Mouse (Mus musculus): ENCODE measurements around the gene Ndufb10.
"Not testable (repeated sequence)": the region's sequence is repeated elsewhere in the genome, so short reads cannot be mapped to it uniquely, and the experiment has no call there.

Ndufb10 gene

GRCm38 (mm10) chr17:24734513-24734912 is 10.2 kb upstream of the Ndufb10 start:
- no peak for DNase-seq (ENCODE audit: low spot score)

GRCm38 (mm10) chr17:24733434-24734050 is 9.3 kb upstream of the Ndufb10 start:
- DNase-seq (ENCODE audit: low spot score), result no peak

DNA sequence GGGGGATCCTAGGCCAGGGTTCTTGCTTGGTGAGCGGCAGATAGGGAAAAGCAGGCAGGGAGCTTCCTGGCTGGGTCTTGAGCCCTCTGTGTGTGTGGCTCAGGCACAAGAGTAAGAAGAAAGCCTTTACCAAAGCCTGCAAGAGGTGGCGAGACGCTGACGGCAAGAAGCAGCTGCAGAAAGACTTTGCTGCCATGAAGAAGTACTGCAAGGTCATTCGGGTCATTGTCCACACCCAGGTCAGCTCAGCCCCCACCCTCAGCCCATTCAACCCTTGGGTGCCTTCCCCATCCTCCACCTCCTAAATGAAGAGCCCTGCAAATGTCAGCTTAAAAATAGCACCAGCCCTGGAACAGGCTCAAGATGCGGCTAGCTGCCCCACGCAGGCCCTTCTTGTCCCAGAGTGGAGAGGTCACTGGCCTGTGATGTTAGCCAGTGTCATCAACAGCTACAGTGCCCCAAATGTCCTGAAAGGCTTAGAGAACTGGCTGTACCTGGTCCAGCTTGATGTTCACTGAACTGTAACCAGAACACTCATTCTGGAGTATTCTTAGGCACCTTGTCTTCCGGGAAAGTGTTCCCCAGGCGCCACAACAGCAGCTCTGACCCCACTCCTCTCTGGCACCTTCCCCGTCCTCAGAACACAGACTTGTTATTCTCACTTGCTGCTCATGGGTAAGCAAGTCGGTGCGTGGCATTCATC is 8.1 kb upstream of the Ndufb10 start:
- no peak for DNase-seq (ENCODE audit: low spot score)

GRCm38 (mm10) chr17:24730787-24731186 is 6.5 kb upstream of the Ndufb10 start:
- DNase-seq (ENCODE audit: low spot score), result no peak

- no peak for DNase-seq (ENCODE audit: low spot score)
Observed at GRCm38 (mm10) chr17:24729067-24729466, 4.8 kb upstream of the Ndufb10 start.

DNA sequence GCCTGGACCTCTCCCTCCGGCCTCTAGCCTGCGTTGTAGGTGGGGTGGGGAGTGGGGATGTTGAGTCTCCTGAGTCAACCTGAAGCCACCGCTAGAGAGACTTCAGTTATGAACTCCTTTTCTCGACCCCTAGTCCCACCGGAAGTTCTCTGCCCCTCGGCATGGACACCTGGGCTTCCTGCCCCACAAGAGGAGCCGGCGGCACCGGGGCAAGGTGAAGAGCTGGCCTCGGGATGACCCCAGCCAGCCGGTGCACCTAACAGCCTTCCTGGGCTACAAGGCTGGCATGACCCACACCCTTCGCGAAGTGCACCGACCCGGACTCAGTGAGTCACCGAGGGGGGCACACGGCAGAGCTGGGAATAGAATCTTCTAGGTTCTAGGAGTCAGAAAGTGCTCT is 3.9 kb upstream of the Ndufb10 start:
- no peak for DNase-seq (ENCODE audit: low spot score)

DNA sequence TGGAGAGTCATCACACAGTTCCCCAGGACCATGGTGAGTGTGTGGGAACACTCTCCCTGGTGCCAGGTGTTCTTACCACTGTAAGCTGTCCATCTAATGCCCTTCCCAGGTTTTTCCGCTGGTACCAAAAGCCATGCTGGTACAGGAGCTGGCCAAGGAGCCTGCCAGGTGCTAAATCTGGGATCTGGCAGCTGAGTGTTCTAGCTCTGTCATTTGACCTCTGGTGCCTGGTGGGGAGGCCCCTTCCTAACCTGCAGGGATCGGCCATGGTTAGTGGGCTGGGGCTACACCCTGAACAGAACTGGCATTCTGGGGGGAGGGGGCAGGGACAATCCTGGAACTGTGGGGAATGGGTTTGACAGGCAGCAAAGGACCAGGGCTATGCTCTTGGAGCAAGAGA is 3.3 kb upstream of the Ndufb10 start, which contains the start of gene Rpl3l:
Rpl3l (plus strand) TSS at position 203 of the 400 bp plus-strand sequence.
- no peak for DNase-seq (ENCODE audit: low spot score)

DNA sequence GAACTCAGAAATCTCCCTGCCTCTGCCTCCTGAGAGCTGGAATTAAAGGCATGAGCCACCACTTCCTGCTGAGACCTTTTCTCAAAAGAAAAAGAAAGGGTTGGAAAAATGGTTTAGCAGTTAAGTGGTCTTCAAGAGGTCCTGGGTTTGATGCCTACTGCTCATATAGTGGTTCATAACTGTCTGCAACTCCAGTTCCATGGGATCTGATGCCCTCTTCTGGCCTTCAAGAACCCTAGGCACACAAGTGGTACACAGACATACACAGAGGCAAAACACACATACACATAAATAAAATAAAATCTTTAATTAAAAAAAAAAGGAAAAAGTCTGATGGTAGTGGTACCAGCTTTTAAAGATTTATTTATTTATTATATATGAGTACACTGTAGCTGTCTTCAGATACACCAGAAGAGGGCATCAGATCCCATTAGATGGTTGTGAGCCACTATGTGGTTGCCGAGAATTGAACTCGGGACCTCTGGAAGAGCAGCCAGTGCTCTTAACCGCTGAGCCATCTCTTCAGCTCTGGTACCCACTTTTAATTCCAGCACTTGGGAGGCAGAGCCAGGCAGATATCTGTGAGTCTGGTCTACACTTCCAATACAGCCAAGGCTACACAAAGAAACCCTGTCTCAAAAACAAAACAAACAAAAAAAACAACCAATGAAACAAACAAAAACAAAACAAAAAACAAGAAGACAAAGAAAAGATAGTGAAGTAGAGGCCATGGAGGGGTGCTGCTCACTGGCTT is 1.5 kb upstream of the Ndufb10 start:
- DNase-seq (ENCODE audit: low spot score), result no peak

DNA sequence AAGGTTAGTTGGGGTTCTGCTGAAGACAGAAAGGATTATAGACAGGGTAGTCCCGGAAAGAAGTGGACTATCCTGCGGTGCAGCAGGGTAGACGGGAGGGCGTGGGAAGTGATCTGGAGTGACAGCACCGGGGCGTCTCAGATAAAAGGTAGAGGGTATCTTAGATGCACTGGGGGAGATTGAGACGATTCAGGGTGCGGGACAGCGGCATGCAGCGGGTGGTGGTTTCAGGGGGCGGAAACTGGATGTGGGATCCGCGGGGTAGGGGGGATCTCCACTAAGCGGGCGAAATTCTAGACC is 447 bp downstream of the Ndufb10 start:
- DNase-seq (ENCODE audit: low spot score), result no peak

DNA sequence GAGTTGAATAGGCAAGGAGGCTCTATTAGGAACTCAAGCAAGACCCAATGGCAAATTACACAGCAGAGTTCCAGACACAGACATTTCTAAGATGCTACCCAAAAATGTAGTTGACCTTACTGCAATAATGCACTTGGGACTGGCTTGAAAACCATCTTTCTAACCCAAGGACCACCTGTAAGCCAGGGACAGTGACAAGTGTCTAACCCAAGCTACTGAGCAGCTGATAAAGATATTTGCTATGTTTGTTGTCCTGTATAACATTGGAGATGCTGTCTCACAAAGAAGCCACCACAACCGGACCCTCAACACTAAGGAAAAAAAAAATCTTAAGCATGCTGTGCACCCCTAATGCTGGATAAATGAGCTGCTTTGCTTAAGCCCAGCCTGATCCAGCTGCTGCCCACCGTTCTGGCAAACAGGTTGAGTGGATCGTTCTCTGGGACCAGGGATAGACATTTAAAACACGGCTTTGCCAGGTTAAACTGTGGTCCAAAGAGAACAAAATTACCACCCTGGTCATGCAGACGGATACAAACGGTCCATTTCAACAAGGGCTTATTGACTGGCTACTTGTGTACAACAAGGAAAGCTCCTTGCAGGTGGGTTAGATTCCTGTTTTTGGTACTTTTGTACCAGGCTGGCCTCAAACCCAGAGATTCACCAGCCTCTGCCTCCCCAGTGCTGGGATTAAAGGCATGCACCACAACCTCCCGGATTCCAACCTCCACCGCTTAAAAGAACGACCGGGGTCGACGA is 977 bp downstream of the Ndufb10 start:
- no peak for DNase-seq (ENCODE audit: low spot score)

GRCm38 (mm10) chr17:24722220-24722924 is 1.9 kb downstream of the Ndufb10 start:
- no peak for DNase-seq (ENCODE audit: low spot score)

DNA sequence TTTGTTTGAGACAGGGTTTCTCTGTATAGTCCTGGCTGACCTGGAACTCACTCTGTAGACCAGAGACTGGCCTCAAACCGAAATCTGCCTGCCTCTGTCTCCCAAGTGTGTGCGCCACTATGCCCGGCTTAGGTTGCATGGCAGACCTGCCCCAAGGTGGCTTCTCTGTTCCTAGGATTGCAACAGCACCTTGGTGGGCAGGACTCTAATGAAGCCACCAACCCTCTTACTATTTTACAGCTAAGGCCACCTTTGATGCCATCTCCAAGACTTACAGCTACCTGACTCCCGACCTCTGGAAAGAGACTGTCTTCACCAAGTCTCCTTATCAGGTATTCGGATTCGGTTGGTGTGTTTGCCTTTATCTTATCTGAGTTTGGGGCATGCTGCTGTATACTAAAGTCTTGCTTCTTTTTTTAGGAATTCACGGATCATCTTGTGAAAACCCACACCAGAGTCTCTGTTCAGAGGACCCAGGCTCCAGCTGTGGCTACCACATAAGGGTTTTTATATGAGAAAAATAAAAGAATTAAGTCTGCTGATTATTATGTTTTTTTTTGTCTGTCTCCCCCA is 2.8 kb downstream of the Ndufb10 start:
- DNase-seq (ENCODE audit: low spot score), result not testable (repeated sequence)

DNA sequence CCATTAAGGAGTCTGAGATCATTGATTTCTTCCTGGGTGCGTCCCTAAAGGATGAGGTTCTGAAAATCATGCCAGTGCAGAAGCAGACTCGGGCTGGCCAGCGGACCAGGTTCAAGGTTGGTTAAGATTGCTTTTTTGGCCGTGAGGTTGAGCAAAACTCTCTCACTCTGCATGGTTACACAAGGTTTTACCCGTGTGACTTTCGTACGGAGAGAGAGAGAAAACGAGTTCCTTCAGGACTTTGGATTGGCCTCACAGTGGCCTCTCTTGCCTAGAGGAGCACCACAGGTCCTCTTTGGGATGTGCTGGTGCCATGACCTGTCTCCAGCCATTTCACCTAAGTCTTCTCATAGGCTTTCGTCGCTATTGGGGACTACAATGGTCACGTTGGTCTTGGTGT is 3.7 kb downstream of the Ndufb10 start:
- DNase-seq (ENCODE audit: low spot score), result not testable (repeated sequence)

- DNase-seq (ENCODE audit: low spot score), result peak; percentile 96
Observed at GRCm38 (mm10) chr17:24719494-24720222, 4.6 kb downstream of the Ndufb10 start.

DNA sequence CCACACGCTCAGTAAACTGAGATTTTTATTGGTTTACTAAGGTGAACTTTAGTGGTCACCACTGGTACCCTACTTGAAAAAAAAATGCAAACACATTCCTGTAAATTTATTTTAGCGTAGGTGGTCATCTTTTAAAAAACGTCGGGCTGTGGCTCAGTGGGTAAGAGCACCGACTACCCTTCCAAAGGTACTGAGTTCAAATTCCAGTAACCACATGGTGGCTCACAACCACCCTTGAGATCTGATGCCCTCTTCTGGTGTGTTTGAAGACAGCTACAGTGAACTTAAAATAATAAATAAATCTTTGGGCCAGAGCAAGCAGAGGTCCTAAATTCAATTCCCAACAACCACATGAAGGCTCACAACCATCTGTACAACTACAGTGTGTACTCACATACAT is 5.3 kb downstream of the Ndufb10 start:
- not testable (repeated sequence) for DNase-seq (ENCODE audit: low spot score)

DNA sequence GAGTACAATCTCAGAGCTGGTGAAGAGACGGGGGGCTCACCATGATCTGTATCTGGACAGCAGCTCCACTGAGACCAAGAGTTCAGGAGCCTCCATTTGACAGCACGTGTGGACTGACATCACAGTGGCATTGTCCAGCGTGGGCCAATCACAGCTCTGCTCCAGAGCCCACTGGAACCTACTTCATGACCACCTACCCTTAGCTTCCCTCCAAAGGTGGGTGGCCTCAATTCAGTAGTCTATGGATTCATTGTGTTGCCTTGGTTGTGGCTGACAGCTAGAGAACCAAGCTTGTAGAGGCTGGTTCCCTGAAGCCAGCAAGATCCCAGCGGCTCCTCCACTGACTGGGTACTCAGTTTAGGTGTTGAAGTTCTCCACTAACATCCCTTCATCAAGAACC is 6.3 kb downstream of the Ndufb10 start, which contains the start of the genes Rnf151 and Rps2:
Rnf151 (minus strand) TSS at position 121 of the 400 bp plus-strand sequence.
Rps2 (plus strand) TSS at position 174 of the 400 bp plus-strand sequence.
- DNase-seq (ENCODE audit: low spot score), result no peak

GRCm38 (mm10) chr17:24716166-24716682 is 8.1 kb downstream of the Ndufb10 start:
- no peak for DNase-seq (ENCODE audit: low spot score)

GRCm38 (mm10) chr17:24715556-24715955 is 8.7 kb downstream of the Ndufb10 start:
- DNase-seq (ENCODE audit: low spot score), result no peak

DNA sequence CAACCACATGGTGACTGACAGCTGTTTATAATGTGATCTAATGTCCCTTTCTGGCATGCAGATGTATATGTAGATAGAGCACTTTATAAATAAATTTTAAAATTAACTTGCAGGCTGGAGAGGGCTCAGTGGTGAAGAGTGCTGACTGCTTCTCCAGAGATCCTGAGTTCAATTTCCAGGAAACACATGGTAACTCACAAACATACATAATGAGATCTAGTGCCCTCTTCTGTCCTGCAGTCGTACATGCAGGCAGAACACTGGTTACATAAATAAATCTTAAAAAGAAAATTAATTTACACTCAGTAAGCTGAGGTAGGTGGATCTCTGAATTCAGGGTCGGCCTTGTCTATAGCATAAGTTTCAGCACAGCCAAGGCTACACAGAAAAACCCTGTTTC is 15.6 kb downstream of the Ndufb10 start:
- no peak for DNase-seq (ENCODE audit: low spot score)

GRCm38 (mm10) chr17:24707801-24708425 is 16.4 kb downstream of the Ndufb10 start:
- no peak for DNase-seq (ENCODE audit: low spot score)
